Mouse (Mus musculus): ENCODE data around the gene Apbb2. TPM values are rescaled to one million over a fixed set of nuclear protein-coding genes. Genes with fewer than 3 reads are reported as not detected.

The Apbb2 gene
- polyA plus RNA-seq, 1 experiment from 2014 or later = 124 TPM

DNA sequence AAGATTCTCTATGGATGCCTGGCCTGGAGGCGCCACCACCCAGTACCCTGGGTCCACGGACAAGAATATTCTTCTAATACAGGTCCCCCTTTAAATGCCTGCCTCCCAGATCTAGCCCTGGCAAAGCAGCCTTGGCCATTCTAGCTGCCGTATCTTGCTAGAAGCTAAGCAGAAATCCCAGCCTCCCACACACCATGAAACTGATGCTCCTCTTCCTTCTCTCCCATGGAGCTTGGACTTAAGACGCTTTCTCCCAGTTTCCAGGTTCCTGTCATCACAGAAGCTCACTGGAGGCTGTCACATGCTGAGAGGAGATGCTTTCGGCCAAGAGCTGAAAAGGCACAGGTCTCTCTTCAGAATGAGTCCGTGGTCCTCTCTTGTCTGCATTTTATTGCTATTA lies 213.3 kb downstream of the Apbb2 start:
- Histone ChIP-seq H3K36me3 (no peaks in the 10 kb centered on the region; the same call in 1 of the 2 replicates), H3K9ac (no peak overlapping the region), H3K27ac (replicated peaks) (no peak overlapping the region), H3K4me1 (replicated peaks) (no peaks in the 10 kb centered on the region), H3K4me2 (no peak overlapping the region), H3K9me3 (no peaks in the 10 kb centered on the region), H3K27me3 (no peaks in the 10 kb centered on the region), H3K4me3 (no peak overlapping the region)
- 88% methylated on average over 6 of the region's 6 CpGs for WGBS
- no peak for ATAC-seq (ENCODE audit: low FRiP score, low read depth)

DNA sequence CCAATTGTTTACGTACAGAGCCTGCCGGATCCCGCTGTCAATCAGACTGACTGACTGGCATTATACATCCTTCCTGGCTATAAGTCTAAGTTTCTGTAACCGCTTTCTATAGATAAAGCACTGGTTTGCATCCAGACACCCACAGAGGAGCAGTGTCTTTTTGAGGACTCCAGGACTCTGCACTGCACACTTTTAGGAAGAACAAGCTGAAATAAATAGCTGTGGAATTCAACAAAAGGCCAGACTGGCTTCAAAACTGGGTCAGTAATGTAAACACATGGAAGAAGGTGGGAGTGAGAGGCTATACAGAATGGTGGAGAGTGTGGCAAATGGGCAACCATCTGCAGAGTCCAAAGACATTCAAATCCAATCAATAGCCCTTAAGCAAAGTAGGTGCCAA lies 218.0 kb downstream of the Apbb2 start:
- Histone ChIP-seq H3K9ac (no peak overlapping the region), H3K27ac (replicated peaks) (no peak overlapping the region), H3K4me2 (no peak overlapping the region), H3K4me1 (replicated peaks) (peaks cover 6% of the 10 kb centered on the region; the same call in 1 of the 2 replicates), H3K4me3 (no peak overlapping the region), H3K36me3 (no peaks in the 10 kb centered on the region; the same call in 1 of the 2 replicates), H3K9me3 (no peaks in the 10 kb centered on the region), H3K27me3 (no peaks in the 10 kb centered on the region)
- WGBS = 85% methylated on average over 4 of the region's 4 CpGs
- no peak for ATAC-seq (ENCODE audit: low FRiP score, low read depth)

DNA sequence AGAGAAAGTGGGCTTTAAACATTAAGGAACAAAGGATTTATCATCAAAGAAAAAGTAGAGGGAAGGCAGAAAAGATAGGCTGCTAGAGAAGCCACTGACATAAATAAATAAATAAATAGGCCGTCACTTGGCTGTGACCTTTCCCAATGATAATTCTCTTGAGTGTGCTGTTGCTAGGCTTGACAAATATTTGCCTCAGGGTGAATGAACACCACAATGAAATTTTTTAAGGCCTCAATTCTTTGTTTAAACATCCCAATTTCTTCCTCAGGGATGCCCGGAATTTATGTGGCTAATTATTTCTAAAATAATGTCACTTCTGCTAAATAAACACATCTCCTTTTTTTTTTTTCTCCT lies 219.3 kb downstream of the Apbb2 start:
- peaks cover 6% of the 10 kb centered on the region; the same call in 1 of the 2 replicates for H3K4me1 ChIP-seq (replicated peaks)
- no peak overlapping the region for H3K4me3 ChIP-seq
- H3K27ac ChIP-seq (replicated peaks) = peak overlapping the region; percentile 67; the same call in 1 of the 2 replicates
- H3K27me3 ChIP-seq = no peaks in the 10 kb centered on the region
- H3K36me3 ChIP-seq = no peaks in the 10 kb centered on the region
- no peaks in the 10 kb centered on the region for H3K9me3 ChIP-seq
- H3K9ac ChIP-seq = no peak overlapping the region
- ATAC-seq (ENCODE audit: low FRiP score, low read depth) = no peak
- no peak overlapping the region for H3K4me2 ChIP-seq
- 54% methylated on average over 2 of the region's 2 CpGs for WGBS

DNA sequence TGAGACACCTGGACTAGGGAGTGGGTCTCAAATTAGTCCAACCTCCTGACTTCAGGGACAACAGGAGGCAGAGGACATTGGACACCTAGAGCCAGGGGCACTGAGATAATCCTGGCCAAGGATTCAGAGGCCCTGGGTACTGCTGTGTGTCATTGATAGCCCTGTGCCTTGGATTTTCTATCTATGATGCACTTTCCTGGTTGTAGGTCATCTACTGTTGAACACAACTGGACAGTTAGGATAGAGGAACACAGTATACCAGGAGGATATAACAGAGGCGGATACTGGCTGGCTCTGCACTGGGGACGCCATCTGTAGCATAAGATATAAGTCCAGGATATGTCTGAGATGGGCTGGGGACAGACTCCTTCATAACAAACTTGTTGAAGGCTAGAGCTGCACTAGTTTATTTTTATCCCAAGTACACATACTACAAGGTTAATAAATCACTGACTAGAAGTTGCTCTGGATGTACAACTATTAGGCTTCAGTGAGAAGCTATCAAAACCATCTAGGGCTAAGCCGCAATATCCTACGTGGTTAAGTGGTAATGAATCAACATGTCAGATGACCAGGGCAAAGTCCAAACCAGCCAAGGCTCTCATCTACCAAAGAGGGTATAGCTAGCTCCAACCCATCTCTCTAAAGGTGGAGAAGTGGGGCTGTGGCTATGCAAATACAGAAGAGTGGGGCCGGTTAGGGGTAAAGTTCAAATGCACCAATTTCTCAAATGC lies 219.9 kb downstream of the Apbb2 start:
- Histone ChIP-seq H3K9me3 (no peaks in the 10 kb centered on the region), H3K4me1 (replicated peaks) (peaks cover 6% of the 10 kb centered on the region; the same call in 1 of the 2 replicates), H3K4me2 (no peak overlapping the region), H3K36me3 (no peaks in the 10 kb centered on the region), H3K9ac (no peak overlapping the region), H3K4me3 (no peak overlapping the region), H3K27me3 (no peaks in the 10 kb centered on the region), H3K27ac (replicated peaks) (no peak overlapping the region)
- no peak for ATAC-seq (ENCODE audit: low FRiP score, low read depth)
- 91% methylated on average over 5 of the region's 5 CpGs for whole genome bisulfite sequencing

DNA sequence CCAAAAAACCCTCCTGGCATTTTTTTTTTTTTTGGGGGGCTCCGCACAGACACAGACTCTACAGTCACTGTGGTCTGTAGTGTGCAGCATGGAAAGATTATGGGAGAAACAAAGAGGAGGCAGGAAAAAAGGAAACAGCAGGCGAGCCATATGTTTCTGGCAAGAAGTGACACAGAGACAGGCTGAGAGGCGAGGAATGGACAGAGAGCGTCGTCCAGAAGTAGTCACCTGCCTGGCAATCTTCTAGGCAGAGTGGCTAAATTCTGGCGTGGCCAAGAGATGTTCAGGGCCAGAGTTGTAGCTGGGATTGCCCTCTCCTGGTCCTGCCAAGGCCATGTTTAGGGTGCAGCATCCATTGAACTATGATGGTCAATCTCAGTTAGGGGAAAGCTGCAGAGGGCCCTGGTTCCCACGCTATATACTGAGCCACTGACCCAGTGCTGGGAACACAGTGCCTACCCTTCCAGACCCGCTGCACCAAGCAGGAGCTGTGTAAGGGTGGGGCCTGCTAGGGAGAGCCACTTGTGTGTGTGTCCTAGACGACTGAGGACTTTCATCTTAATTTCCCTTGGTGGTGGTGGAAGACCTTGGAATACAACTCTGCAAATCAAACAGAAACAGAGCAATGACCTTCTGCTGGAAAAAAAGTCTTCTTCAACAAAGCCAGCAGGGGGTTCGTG lies 224.7 kb downstream of the Apbb2 start:
- H3K27me3 ChIP-seq = no peaks in the 10 kb centered on the region
- peak; percentile 57 for ATAC-seq (ENCODE audit: low FRiP score, low read depth)
- H3K4me3 ChIP-seq = no peak overlapping the region
- no peak overlapping the region for H3K4me2 ChIP-seq
- WGBS = 74% methylated on average over 10 of the region's 10 CpGs
- no peak overlapping the region for H3K9ac ChIP-seq
- peaks cover 19% of the 10 kb centered on the region; the same call in 1 of the 2 replicates for H3K4me1 ChIP-seq (replicated peaks)
- H3K9me3 ChIP-seq = no peaks in the 10 kb centered on the region
- H3K27ac ChIP-seq (replicated peaks) = no peak overlapping the region
- no peaks in the 10 kb centered on the region for H3K36me3 ChIP-seq

DNA sequence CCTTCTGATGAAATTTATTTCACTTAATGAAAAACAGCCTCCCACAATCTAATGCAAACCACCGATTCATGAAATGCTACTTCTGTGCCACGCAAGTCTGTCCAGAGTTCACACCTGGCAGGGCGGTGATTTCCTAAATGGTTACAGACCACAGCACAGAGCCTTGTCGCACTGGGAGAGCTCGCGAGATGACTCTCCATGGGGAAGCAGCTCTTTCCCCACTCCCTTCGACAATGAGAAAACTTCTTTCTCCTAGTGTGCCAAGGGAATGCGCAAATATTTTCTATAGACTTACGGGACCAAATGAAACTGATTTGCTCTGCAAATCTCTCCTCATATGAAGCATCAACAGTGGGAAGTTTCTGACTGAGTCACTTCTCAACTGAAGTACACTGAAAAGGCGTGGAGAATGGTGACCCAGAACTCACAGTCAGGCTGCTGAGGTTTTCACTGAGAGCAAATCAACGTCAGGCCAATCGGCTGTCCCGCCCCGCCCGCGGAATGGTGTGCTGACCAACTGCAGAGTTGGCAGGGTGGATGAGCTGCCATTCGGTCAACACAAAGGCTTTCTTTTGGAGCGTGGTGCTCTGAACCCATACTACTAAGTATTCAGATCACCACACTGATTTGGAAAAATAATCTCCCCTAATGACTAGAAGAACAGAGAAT lies 225.6 kb downstream of the Apbb2 start:
- 48% methylated on average over 18 of the region's 18 CpGs for WGBS
- no peak for ATAC-seq (ENCODE audit: low FRiP score, low read depth)
- no peak overlapping the region for H3K27ac ChIP-seq (replicated peaks)

DNA sequence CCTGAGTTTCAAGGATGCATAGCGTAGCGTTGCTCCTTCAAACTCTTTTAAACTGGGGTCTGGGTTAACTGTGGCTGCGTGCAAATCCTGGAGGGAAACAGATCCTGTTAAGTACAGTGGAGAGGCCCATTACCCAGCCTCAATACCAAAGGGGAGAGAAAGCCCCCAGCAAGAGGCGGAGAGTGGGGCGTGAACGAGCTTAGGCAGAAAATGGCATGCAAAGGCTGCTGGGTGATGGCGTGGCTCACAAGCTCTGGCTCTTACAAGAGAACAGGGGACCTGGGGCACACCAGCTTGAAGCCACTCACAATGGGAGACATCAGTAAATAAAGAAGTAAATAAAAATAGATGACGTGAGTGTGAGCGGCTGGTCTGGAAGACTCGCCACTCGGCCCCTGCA lies 226.8 kb downstream of the Apbb2 start:
- no peak overlapping the region for H3K27ac ChIP-seq (replicated peaks)
- H3K4me1 ChIP-seq (replicated peaks) = peaks cover 36% of the 10 kb centered on the region
- WGBS = 68% methylated on average over 11 of the region's 11 CpGs

More for the DNA sequence above, 225.6 kb downstream of the Apbb2 start:
- Histone ChIP-seq H3K36me3 (no peaks in the 10 kb centered on the region), H3K9me3 (no peaks in the 10 kb centered on the region), H3K9ac (no peak overlapping the region), H3K27me3 (no peaks in the 10 kb centered on the region), H3K4me2 (no peak overlapping the region), H3K4me3 (no peak overlapping the region), H3K4me1 (replicated peaks) (peaks cover 26% of the 10 kb centered on the region)

DNA sequence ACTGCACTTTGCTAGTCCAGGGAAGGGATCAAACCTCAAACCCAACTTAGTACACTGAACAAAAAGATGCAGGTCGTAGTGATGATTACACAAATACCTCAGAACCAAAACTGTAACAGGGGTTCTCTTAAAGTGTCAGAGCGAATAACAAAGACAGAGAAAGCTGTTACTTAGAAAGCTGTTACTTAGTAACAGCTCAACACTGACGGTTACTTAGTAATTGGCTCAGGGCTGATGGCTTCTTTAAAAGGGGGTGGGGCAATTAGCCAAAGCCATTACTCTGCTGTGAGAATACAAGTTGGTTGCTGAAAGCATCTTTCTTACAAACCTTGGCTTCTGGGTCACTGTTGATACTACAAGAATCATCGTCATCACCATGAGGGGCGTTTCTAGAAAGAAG lies 227.3 kb downstream of the Apbb2 start:
- no peaks in the 10 kb centered on the region for H3K27me3 ChIP-seq
- H3K27ac ChIP-seq (replicated peaks) = no peak overlapping the region
- no peak overlapping the region for H3K9ac ChIP-seq
- 60% methylated on average over 5 of the region's 5 CpGs for WGBS
- no peak for ATAC-seq (ENCODE audit: low FRiP score, low read depth)
- no peak overlapping the region for H3K4me3 ChIP-seq
- H3K36me3 ChIP-seq = no peaks in the 10 kb centered on the region
- no peak overlapping the region for H3K4me2 ChIP-seq
- H3K9me3 ChIP-seq = no peaks in the 10 kb centered on the region
- H3K4me1 ChIP-seq (replicated peaks) = peaks cover 38% of the 10 kb centered on the region

More for the DNA sequence above, 226.8 kb downstream of the Apbb2 start:
- H3K9ac ChIP-seq = no peak overlapping the region
- H3K36me3 ChIP-seq = no peaks in the 10 kb centered on the region
- H3K9me3 ChIP-seq = no peaks in the 10 kb centered on the region
- no peaks in the 10 kb centered on the region for H3K27me3 ChIP-seq
- H3K4me3 ChIP-seq = no peak overlapping the region
- no peak overlapping the region for H3K4me2 ChIP-seq
- ATAC-seq (ENCODE audit: low FRiP score, low read depth) = no peak

DNA sequence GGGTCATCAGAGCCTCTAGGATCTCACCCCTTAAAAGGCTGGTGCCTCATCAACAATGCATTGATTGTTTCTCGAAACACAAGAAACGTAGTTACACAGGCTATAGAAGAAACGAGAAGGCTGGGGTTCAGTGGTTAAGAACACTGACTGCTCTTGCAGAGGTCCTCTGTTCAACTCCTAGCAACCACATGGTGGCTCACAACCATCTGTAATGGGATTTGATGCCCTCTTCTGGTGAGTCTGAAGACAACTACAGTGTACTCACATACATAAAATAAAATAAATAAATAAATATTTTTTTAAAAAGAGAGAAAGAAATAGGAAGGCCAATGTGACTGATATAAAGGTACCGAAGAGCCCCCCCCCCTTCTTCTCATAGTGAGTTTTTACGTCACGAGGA lies 228.0 kb downstream of the Apbb2 start:
- H3K4me2 ChIP-seq = no peak overlapping the region
- no peaks in the 10 kb centered on the region for H3K27me3 ChIP-seq
- H3K27ac ChIP-seq (replicated peaks) = no peak overlapping the region
- H3K9ac ChIP-seq = no peak overlapping the region
- H3K36me3 ChIP-seq = no peaks in the 10 kb centered on the region
- no peak overlapping the region for H3K4me3 ChIP-seq
- 70% methylated on average over 6 of the region's 6 CpGs for WGBS
- peaks cover 42% of the 10 kb centered on the region for H3K4me1 ChIP-seq (replicated peaks)
- ATAC-seq (ENCODE audit: low FRiP score, low read depth) = no peak
- no peaks in the 10 kb centered on the region for H3K9me3 ChIP-seq

DNA sequence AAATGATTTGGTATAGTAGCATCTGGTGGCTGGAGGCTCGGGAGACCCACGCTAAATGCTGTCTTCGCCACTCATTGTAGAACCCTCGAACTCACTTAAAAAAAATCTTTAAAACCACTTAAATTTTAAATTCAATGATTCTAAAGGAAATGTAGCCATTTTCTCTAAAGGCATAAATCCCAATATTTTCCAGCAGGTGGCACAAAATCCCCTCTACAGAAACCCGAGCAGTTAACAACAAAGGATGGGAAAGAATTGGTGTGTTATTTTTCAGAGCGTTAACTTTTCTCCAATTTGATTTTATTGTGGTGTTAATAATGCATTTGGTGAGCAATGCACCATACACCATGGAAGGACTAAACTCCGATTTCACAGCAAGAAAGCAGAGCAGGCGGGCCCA lies 231.1 kb downstream of the Apbb2 start:
- WGBS = 56% methylated on average over 8 of the region's 8 CpGs
- Histone ChIP-seq H3K4me3 (no peak overlapping the region), H3K4me1 (replicated peaks) (peaks cover 50% of the 10 kb centered on the region), H3K27ac (replicated peaks) (peak overlapping the region; percentile 69), H3K9me3 (no peaks in the 10 kb centered on the region), H3K4me2 (no peak overlapping the region), H3K36me3 (no peaks in the 10 kb centered on the region), H3K27me3 (no peaks in the 10 kb centered on the region), H3K9ac (no peak overlapping the region)
- ATAC-seq (ENCODE audit: low FRiP score, low read depth) = no peak

DNA sequence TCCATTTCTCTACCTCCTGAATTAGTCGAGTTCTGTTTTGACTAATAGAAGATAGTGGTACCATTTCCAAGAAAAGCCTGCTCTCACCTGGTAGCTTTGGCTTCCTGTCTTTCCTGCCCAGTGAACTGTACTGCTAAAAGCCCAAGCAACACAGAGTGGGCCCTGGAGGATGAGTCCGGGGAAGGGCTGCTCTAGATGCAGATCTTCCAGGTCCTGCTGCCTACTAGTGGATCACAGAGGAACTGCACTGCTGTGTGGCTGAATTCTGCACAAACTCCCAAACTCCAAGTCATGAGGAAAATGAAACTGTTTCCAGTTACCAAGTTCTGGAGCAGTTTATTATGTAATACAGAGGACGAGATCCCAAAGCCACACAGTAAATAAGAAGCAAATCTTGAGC lies 232.9 kb downstream of the Apbb2 start:
- H3K36me3 ChIP-seq = no peaks in the 10 kb centered on the region
- no peak overlapping the region for H3K9ac ChIP-seq
- H3K27me3 ChIP-seq = no peaks in the 10 kb centered on the region
- no peak for ATAC-seq (ENCODE audit: low FRiP score, low read depth)
- H3K27ac ChIP-seq (replicated peaks) = peak overlapping the region; percentile 20; the same call in 1 of the 2 replicates
- no peak overlapping the region for H3K4me3 ChIP-seq
- no peak overlapping the region for H3K4me2 ChIP-seq
- no peaks in the 10 kb centered on the region for H3K9me3 ChIP-seq
- WGBS = 45% methylated on average over 3 of the region's 3 CpGs
- H3K4me1 ChIP-seq (replicated peaks) = peaks cover 38% of the 10 kb centered on the region

DNA sequence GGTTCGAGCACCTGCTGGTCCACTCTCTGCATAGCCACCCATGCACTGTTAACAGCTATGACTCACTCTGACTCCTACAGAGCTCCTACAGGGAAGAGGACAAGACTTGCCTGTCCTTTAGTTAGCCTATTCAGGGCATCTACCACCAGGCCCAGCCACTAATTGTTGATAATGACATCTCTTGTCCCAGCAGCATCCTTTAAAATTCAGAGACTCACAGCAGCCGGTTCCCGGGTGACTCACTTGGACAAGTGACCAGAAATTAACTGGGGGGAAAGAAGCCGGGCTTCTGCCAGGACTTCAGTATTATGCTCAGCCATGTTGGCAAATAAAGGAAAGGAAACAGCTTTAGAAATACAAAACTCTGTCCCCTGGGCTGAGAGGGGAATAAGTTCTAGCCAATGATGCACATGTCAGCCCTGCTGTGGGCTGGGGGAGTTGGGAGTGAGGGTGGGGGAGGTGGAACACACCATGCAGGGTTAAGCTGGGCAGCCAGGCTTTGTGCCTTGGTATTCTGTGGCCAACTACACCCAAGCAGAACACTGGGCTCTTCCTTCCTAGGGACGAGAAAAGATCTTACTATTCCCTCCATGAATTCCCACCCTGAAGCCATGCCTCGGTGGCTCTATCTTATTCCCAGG lies 233.7 kb downstream of the Apbb2 start:
- H3K27me3 ChIP-seq = no peaks in the 10 kb centered on the region
- H3K4me3 ChIP-seq = no peak overlapping the region
- no peaks in the 10 kb centered on the region for H3K9me3 ChIP-seq
- 59% methylated on average over 6 of the region's 6 CpGs for WGBS
- no peaks in the 10 kb centered on the region for H3K36me3 ChIP-seq
- H3K4me1 ChIP-seq (replicated peaks) = peaks cover 38% of the 10 kb centered on the region
- H3K4me2 ChIP-seq = no peak overlapping the region
- no peak overlapping the region for H3K9ac ChIP-seq
- peak; percentile 62; the same call in 1 of the 2 replicates for ATAC-seq (ENCODE audit: low FRiP score, low read depth)
- H3K27ac ChIP-seq (replicated peaks) = peak overlapping the region; percentile 20

All from hindbrain, embryonic 15.5 days (tissue).